Mouse (Mus musculus) intestine, embryonic 14.5 days (tissue): ENCODE data around the gene Zfp65. TPM values are rescaled to one million over a fixed set of nuclear protein-coding genes. Genes with fewer than 3 reads are reported as not detected.
"Not testable (repeated sequence)": the region's sequence is repeated elsewhere in the genome, so short reads cannot be mapped to it uniquely, and the experiment has no call there.

Source experiments
- ATAC-seq: fragments of 200-750 bp; cut with Nextera tagmentation; replicated peaks from 2 replicates; pipeline ENCODE4 v1.8.0; 2017; ENCODE audit warnings: low read depth, moderate number of reproducible peaks, moderate TSS enrichment, moderate library complexity; ENCODE audit not compliant: low FRiP score, low TSS enrichment
- DNase-seq: peaks from one replicate; pipeline ENCODE4 v3.0.0-alpha.2; 2018; ENCODE audit warnings: low spot score
- H3K27ac ChIP-seq: fragments of 300-500 bp; sonication (generic); 2 replicates; pipeline ENCODE4 v1.5.1; 2014; ENCODE audit warnings: low read depth, mild to moderate bottlenecking, control low read depth
- H3K27me3 ChIP-seq: fragments of 300-500 bp; sonication (generic); replicated peaks from 2 replicates; pipeline ENCODE4 v1.6.1; 2014; ENCODE audit warnings: low read length, control low read depth; ENCODE audit not compliant: control insufficient read depth, insufficient read depth
- H3K36me3 ChIP-seq: fragments of 300-500 bp; sonication (generic); 2 replicates; pipeline ENCODE4 v1.6.1; 2014; ENCODE audit warnings: low read length, control low read depth; ENCODE audit not compliant: control insufficient read depth, insufficient read depth
- H3K4me1 ChIP-seq: fragments of 300-500 bp; sonication (generic); replicated peaks from 2 replicates; pipeline ENCODE4 v1.6.1; 2014; ENCODE audit warnings: low read length, control low read depth, mixed read lengths; ENCODE audit not compliant: control insufficient read depth, insufficient read depth
- H3K4me2 ChIP-seq: fragments of 300-500 bp; sonication (generic); 2 replicates; pipeline ENCODE4 v1.6.1; 2014; ENCODE audit warnings: low read length
- H3K4me3 ChIP-seq: fragments of 300-500 bp; sonication (generic); 2 replicates; pipeline ENCODE4 v1.5.1; 2014; ENCODE audit warnings: low read depth, low read length, control low read depth, mixed read lengths
- H3K9ac ChIP-seq: fragments of 300-500 bp; sonication (generic); 2 replicates; pipeline ENCODE4 v1.6.1; 2014; ENCODE audit warnings: mild to moderate bottlenecking, low read length
- H3K9me3 ChIP-seq: fragments of 300-500 bp; sonication (generic); 2 replicates; pipeline ENCODE4 v1.6.1; 2016; ENCODE audit warnings: low read length, control low read depth; ENCODE audit not compliant: control insufficient read depth
- WGBS: fragments of 180-500 bp; shearing (Covaris S2); extraction: QIAGEN DNeasy Blood & Tissue Kit; methylation state at CpG from one replicate; pipeline ENCODE4 v1.1.7; 2014; 5-methylcytosine and 5-hydroxymethylcytosine counted together
- polyA plus RNA-seq: library from polyadenylated mRNA; unstranded; fragments of >200 nt; fragmentation: Nextera tagmentation; extraction: Ambion mirVana; gene quantifications from 2 replicates; pipeline ENCODE4 v1.2.1, GENCODE M21; 2014

The Zfp65 gene
- polyA plus RNA-seq = 2.9 and 3.1 TPM in 2 replicates

GRCm38 (mm10) chr13:67728641-67729318 lies at the start of gene Zfp65:
TSS of gene Zfp65 (minus strand) at chr13:67729173.
- Histone ChIP-seq H3K9ac (peak within 1 kb of the TSS; percentile 60), H3K4me1 (no peaks in the 10 kb centered on the region), H3K4me3 (peak within 1 kb of the TSS; percentile 58), H3K9me3 (no peaks in the 10 kb centered on the region), H3K4me2 (peak within 1 kb of the TSS; percentile 59), H3K27me3 (no peaks in the 10 kb centered on the region), H3K36me3 (no peaks in the 10 kb centered on the region), H3K27ac (no peak within 1 kb of the TSS; the same call in 1 of the 2 replicates)
- DNase-seq (peak; percentile 80), ATAC-seq (peak; percentile 82)
- 2% methylated on average over 18 of the region's 21 CpGs for WGBS

DNA sequence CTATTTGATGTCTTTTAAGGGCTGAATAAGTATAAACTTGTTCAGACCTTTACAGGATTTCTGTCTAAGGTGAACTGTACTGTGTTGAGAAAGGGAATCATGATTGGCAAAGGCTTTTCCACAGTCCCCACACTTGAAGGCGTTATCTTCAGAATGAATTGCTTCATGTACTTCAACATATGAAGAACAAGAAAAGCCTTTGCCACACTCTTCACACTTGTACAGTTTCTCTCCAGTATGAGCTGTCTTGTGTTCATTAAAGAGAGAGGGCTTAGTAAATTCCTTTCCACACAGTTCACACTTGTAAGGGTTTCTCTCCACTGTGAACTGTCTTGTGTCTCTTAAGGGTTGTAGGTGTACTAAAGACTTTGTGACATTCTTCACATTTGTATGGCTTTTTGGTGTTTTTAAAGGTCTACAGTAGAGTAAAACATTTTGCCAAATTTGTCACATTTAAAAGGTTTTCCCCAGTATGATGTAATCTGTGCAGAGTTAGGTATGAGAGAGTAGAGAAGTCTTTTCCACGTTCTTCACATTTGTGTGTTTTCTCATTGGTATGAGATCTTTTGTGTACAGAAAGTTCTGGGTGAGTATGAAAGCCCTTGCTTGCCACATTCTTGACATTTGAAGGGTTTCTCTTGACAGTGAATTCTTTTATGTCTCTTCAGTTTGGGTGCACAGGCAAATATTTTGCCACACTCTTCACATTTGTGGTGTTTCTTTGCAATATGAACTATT lies 34.2 kb upstream of the Zfp65 start:
- 83% methylated on average over 2 of the region's 2 CpGs for WGBS
- ATAC-seq = no peak
- Histone ChIP-seq H3K27ac (no peak overlapping the region), H3K9me3 (no peaks in the 10 kb centered on the region), H3K36me3 (no peaks in the 10 kb centered on the region), H3K27me3 (no peaks in the 10 kb centered on the region), H3K4me3 (no peak overlapping the region), H3K9ac (no peak overlapping the region), H3K4me1 (no peaks in the 10 kb centered on the region), H3K4me2 (no peak overlapping the region)
- no peak for DNase-seq

- no peak for DNase-seq
- WGBS = 62% methylated on average over 1 of the region's 1 CpGs
- Histone ChIP-seq H3K4me2 (no peak overlapping the region), H3K9ac (no peak overlapping the region), H3K36me3 (no peaks in the 10 kb centered on the region), H3K4me1 (no peaks in the 10 kb centered on the region), H3K27me3 (no peaks in the 10 kb centered on the region), H3K4me3 (no peak overlapping the region), H3K27ac (no peak overlapping the region), H3K9me3 (no peaks in the 10 kb centered on the region)
- ATAC-seq = no peak
Observed at GRCm38 (mm10) chr13:67759966-67760365, 31.0 kb upstream of the Zfp65 start.

- DNase-seq (no peak), ATAC-seq (no peak)
- H3K36me3 ChIP-seq = peaks cover 5% of the 10 kb centered on the region; the same call in 1 of the 2 replicates
- no peak overlapping the region for H3K27ac ChIP-seq
- H3K27me3 ChIP-seq = no peaks in the 10 kb centered on the region
- no peak overlapping the region for H3K9ac ChIP-seq
- peak overlapping the region; percentile 59 for H3K4me2 ChIP-seq
- H3K4me3 ChIP-seq = no peak overlapping the region
- H3K4me1 ChIP-seq = 0 out of 2 replicates have a peak, but pooled peaks cover 4% of the 10 kb centered on the region
- WGBS = 85% methylated on average over 6 of the region's 6 CpGs
- no peaks in the 10 kb centered on the region for H3K9me3 ChIP-seq
Observed at GRCm38 (mm10) chr13:67755761-67756160, 26.8 kb upstream of the Zfp65 start.

DNA sequence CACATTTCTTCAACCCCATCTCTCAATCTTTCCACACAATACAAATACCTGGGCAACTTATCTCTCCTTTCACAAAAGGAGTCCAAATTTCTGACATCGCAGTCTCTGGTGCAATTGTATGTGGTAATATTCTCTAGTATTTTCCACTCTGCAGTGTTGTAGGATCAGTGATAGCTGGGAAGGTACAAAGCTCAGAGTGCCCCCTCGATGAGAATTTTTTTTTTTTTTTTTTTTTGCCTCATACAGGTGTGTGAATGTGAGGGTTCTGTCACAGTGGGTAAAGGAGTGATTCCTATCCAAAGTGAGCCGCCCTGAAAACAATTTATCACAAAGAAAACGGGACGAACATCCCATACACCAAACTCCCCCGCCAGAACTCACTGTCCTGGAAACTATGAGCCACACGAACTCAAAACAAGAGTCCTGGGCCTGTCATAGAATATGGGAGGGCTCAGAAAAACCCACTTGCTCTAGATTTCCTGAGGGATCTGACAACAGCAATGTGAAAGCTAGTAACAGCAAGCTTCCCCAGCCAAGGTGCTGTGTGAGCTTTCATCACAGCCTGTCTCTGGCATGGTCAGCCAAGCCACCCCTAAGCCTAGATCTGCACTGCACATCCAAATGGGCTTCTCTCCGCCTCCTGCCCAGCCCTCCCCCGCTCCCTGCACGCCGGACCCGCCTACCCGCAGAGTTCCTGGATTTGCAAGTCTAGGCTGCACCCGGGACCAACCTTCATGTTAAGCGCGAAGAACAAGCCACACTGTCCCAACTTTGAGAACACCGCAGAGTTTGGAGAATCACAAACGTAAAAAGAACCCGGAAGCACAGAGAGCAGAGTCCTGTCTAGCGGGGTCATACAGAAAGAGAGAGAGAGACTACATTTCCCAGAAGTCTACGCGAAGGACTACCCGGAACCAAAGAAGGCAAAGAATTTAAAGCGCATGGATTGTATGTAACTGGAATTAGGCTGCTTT lies 25.6 kb upstream of the Zfp65 start, which contains the start of gene Zfp85:
TSS of gene Zfp85 (minus strand) at position 896 of the 974 bp plus-strand sequence.
- peaks cover 5% of the 10 kb centered on the region; the same call in 1 of the 2 replicates for H3K36me3 ChIP-seq
- 0 out of 2 replicates have a peak, but pooled peaks cover 4% of the 10 kb centered on the region for H3K4me1 ChIP-seq
- no peaks in the 10 kb centered on the region for H3K9me3 ChIP-seq
- peak within 1 kb of the TSS; percentile 59 for H3K4me2 ChIP-seq
- peak within 1 kb of the TSS; percentile 49 for H3K9ac ChIP-seq
- peak; percentile 88 for DNase-seq
- peak; percentile 93 for ATAC-seq
- peak within 1 kb of the TSS; percentile 66 for H3K4me3 ChIP-seq
- WGBS = 7% methylated on average over 24 of the region's 24 CpGs
- peak within 1 kb of the TSS; percentile 69 for H3K27ac ChIP-seq
- no peaks in the 10 kb centered on the region for H3K27me3 ChIP-seq

GRCm38 (mm10) chr13:67743896-67744295 lies 14.9 kb upstream of the Zfp65 start:
- H3K4me1 ChIP-seq = no peaks in the 10 kb centered on the region
- no peak for DNase-seq
- WGBS = 88% methylated on average over 9 of the region's 9 CpGs

DNA sequence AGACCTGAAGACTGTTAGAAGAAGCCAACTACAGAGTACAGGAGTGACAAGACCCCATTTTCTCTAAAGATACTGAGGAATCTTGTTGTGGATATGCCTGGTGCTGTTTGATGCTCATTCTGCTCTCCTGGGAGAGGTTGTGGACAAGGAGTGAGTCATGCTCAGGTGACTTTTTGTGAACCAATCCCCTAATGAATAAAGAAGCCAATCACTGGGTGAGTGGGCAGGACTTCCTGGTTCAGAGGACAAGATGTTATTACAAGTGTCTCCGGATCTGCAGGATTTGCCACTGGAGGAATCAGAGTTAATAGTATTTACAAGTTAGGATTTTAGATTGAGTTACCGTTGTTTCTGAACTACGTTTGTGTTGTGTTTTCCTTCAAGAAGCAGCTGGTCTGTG lies 14.0 kb upstream of the Zfp65 start:
- Histone ChIP-seq H3K4me3 (no peak overlapping the region), H3K9me3 (no peaks in the 10 kb centered on the region), H3K36me3 (peaks cover 3% of the 10 kb centered on the region), H3K4me1 (no peaks in the 10 kb centered on the region), H3K27me3 (no peaks in the 10 kb centered on the region), H3K4me2 (no peak overlapping the region), H3K27ac (no peak overlapping the region), H3K9ac (no peak overlapping the region)
- WGBS = 90% methylated on average over 3 of the region's 3 CpGs
- DNase-seq = no peak
- no peak for ATAC-seq

More at GRCm38 (mm10) chr13:67743896-67744295, 14.9 kb upstream of the Zfp65 start:
- H3K9me3 ChIP-seq = no peaks in the 10 kb centered on the region
- H3K27me3 ChIP-seq = no peaks in the 10 kb centered on the region
- no peak overlapping the region for H3K9ac ChIP-seq
- no peak overlapping the region for H3K4me2 ChIP-seq
- no peak overlapping the region for H3K4me3 ChIP-seq
- H3K36me3 ChIP-seq = peaks cover 12% of the 10 kb centered on the region
- ATAC-seq = no peak
- no peak overlapping the region for H3K27ac ChIP-seq

DNA sequence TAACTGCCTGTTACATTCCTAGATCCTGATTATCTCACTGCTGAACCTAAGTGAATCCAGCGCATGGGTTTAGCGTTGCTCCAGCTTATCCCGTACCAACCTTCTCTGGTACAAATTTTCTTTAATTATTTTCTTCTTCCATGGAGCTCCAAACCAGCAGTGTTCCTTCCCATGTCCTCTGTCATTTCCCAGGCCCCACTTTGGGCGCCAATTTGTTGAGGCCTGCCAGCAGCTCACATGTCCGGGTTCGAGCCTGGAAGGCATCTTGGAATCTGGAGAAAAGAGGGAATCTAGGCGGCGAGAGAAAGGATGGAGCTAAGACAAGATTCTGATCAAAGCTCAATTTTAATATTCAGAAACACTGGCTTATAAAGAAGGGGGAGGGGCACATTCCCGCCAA lies 5.4 kb upstream of the Zfp65 start:
- 94% methylated on average over 9 of the region's 9 CpGs for WGBS
- ATAC-seq, H3K27me3 ChIP-seq, H3K4me3 ChIP-seq, H3K27ac ChIP-seq, H3K36me3 ChIP-seq, H3K9me3 ChIP-seq, DNase-seq, H3K4me2 ChIP-seq, H3K4me1 ChIP-seq, H3K9ac ChIP-seq: not testable (repeated sequence)
